Mouse (Mus musculus) thymus, postnatal 10 days (tissue): ENCODE data around the gene Tenm4.

Experiments used
- DNase-seq, 2 experiments: peaks; one replicate each; pipeline ENCODE4 v3.0.0; 2021; ENCODE audit warnings: low spot score in 2 of 2

The Tenm4 gene

GRCm38 (mm10) chr7:96842477-96843255, 671.6 kb downstream of the Tenm4 start:
- no peak for DNase-seq

GRCm38 (mm10) chr7:96844104-96844894, 673.3 kb downstream of the Tenm4 start:
- DNase-seq = no peak

GRCm38 (mm10) chr7:96852781-96853180, 681.7 kb downstream of the Tenm4 start:
- no peak for DNase-seq

- DNase-seq = no peak
Measured at GRCm38 (mm10) chr7:96855867-96856406, 684.9 kb downstream of the Tenm4 start.

GRCm38 (mm10) chr7:96856518-96856917, 685.5 kb downstream of the Tenm4 start:
- DNase-seq = no peak

- DNase-seq = no peak
Measured at GRCm38 (mm10) chr7:96859077-96859476, 688.0 kb downstream of the Tenm4 start.

- no peak for DNase-seq
Measured at GRCm38 (mm10) chr7:96859684-96860083, 688.6 kb downstream of the Tenm4 start.

- no peak for DNase-seq
Measured at GRCm38 (mm10) chr7:96860650-96861049, 689.6 kb downstream of the Tenm4 start.

- DNase-seq = no peak
Measured at GRCm38 (mm10) chr7:96864894-96865722, 694.1 kb downstream of the Tenm4 start.

GRCm38 (mm10) chr7:96869079-96869810, 698.2 kb downstream of the Tenm4 start:
- DNase-seq = no peak

- no peak for DNase-seq
Measured at GRCm38 (mm10) chr7:96870473-96870872, 699.4 kb downstream of the Tenm4 start.

GRCm38 (mm10) chr7:96871031-96871430, 700.0 kb downstream of the Tenm4 start:
- no peak for DNase-seq

GRCm38 (mm10) chr7:96878511-96879276, 707.6 kb downstream of the Tenm4 start:
- DNase-seq = no peak

- no peak for DNase-seq
Measured at GRCm38 (mm10) chr7:96879593-96879992, 708.5 kb downstream of the Tenm4 start.

GRCm38 (mm10) chr7:96880221-96880944, 709.3 kb downstream of the Tenm4 start:
- DNase-seq = no peak

- DNase-seq = no peak
Measured at GRCm38 (mm10) chr7:96883297-96883696, 712.3 kb downstream of the Tenm4 start.

- no peak for DNase-seq
Measured at GRCm38 (mm10) chr7:96887088-96887654, 716.1 kb downstream of the Tenm4 start.

- DNase-seq = no peak
Measured at GRCm38 (mm10) chr7:96889061-96890034, 718.3 kb downstream of the Tenm4 start.
